Mouse (Mus musculus) CD8-positive naive resting alpha-beta T cell, adult 2 months (primary cell): ENCODE measurements at regions not wholly inside any gene's neighbourhood (a gene's known extent, or its start where the extent isn't known, plus 50 kb on each side); places are given as distances from the start of the nearest gene placed in this dataset.
"Not testable (repeated sequence)": the region's sequence is repeated elsewhere in the genome, so short reads cannot be mapped to it uniquely, and the experiment has no call there.

Experiments
- DNase-seq, 2 experiments: peaks; one replicate each; pipeline ENCODE4 v3.0.0; 2022; ENCODE audit warnings: low read depth in 2 of 2, low spot score in 2 of 2

DNA sequence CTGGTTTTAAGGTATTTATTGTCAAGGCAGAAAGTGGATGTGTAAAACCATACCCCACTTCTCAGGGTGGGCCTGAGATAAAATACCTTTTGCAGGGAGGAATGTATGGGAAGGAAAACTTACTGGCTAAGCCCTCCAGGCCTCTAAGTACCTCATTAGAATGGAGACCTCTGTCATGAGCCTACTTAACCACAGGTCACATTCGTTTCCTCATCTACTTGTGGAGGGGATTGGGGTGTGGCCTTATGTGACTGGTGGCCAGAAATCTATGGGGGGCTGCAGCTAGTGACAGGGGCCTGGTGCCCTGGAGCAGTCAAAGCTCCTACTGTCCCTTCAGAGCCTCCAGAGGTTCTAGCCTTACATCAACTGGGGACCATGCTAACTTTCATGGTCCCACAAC lies 1020.0 kb downstream of the Adam6a start:
- no peak for DNase-seq

DNA sequence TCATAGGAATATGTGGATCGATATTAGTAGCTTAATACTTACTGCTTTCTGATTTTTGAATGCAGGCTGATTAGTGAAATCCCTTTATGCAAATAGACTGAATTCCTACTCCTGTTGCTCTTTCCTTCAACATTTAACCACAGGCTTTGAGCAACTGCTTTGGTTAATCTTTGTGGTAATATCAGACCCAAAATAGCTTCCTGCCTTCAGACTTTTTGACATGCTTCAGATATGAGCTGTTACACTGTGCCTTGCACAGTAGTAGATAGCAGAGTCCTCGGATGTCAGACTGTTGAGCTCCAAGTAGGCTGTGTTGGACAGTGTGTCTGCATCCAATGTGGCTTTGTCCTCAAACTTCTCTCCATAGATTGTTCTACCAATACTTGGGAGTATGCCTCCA lies 1020.6 kb downstream of the Adam6a start:
- DNase-seq = no peak

DNA sequence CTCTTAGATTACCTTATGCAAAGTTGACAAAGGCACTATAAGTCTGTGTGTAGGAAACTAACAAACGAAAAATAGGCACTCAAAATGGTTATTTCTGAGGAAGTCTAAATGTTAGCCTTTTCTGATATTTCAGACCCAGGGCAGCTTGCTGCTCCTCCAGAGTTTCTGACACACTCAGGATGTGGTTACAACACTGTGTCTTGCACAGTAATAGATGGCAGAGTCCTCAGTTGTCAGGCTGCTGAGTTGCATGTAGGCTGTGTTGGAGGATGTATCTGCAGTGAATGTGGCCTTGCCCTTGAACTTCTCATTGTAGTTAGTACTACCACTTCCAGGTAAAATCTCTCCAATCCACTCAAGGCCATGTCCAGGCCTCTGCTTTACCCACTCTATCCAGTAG lies 1039.7 kb downstream of the Adam6a start:
- no peak for DNase-seq

DNA sequence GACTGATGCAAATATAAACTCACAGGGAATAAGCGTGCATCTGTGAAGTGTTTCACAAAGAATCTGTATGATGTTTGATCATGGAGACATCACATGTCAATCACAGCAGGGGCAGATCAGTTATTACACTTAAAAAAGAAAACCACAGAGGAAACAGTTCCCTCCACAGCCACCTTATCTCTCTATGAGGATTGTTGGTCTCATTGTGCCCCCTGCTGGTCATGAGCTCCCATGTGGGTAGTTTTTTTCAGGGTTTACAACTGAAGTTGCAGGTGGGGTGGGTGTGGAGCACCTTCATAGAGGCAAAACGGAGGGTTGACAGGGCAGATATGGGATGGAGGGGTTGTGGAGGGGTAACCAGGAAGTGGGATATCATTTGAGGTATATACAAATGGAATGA lies 1043.5 kb downstream of the Adam6a start:
- peak; percentile 56 to 83 for DNase-seq

DNA sequence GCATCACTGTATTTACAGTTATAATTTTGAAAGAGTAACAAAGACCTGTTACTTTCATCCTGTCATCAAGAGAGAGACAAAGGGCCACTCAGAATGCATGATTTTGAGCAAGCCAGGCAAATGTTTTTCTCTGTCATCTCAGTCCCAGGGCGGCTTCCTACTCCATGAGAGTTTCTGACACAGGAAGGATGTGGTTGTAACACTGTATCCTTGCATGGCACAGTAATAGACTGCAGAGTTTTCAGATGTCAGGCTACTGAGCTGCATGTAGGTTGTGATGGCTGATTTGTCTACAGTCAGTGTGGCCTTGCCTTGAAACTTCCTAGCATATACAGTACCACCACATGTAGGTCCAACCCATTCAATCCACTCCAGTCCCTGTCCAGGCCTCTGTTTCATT lies 1054.0 kb downstream of the Adam6a start:
- DNase-seq = peak in 1 of 2 experiments; percentile 29

DNA sequence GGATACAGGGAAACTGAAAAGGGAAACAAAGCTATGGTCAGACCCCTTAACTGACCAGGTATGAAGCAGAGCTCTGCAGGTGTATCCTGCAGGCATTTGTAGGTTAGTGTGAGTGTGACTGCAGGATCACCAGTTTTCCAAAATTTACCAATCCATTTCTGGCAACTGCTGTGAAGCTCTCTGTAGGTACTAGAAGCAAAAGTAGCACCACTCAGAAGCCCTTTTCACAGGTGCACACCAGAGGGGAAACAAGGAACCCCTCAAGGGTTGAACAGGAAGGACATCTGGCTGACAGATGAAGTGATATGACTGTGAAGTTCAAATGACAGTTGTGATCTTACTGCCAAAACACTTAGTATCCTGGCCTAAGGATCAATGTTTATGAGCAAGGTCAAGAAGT lies 1065.5 kb downstream of the Adam6a start:
- no peak for DNase-seq

- peak in 1 of 2 experiments; percentile 46 for DNase-seq
These were observed 1068.4 kb downstream of the Adam6a start for GRCm38 (mm10) chr12:114612108-114612507.

DNA sequence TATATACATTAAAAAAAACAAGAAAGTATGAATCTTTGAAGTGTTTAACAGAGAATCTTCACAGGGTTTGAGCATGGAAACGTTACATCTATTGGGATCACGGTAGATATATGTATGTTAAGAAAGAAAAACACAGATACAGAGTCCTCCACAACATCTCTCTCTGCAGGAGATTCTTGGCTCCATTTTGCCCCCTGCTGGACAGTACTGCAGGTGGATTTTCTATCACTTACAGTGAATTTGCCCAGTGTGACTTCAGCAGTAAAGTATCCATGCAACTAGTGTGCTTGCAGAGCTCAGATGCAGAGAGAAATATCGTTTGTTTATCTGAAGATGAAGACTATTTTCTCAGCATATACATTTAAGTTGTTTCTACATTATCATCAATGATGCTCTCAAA lies 1071.5 kb downstream of the Adam6a start:
- peak in 1 of 2 experiments; percentile 54 for DNase-seq

DNA sequence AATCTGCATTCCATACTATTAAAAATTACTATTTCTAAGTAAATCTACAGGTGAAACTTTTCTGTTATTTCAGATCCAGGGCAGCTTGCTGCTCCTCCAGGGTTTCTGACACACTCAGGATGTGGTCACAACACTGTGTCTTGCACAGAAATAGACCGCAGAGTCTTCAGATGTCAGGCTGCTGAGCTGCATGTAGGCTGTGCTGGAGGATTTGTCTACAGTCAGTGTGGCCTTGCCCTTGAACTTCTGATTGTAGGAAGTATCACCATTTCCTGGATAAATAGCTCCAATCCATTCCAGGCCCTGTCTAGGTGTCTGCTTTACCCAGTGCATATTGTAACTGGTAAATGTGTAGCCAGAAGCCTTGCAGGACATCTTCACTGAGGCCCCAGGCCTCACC lies 1072.0 kb downstream of the Adam6a start:
- DNase-seq = peak; percentile 43 to 57

GRCm38 (mm10) chr12:114641089-114641488 lies 1097.4 kb downstream of the Adam6a start:
- no peak for DNase-seq

DNA sequence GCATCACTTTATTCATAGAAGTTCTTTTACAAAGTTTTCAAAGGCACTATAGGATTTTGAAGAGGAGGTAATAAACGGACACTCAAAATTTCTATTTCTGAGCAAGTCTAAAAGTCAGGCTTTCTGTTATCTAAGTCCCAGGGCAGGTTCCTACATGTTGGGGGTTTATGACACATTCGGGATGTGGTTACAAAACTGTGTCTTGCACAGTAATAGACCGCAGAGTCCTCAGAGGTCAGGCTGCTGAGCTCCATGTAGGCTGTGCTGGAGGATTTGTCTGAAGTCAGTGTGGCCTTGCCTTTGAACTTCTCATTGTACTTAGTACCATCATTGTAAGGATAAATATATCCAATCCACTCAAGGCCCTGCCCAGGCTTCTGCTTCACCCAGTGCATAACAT lies 1102.7 kb downstream of the Adam6a start:
- DNase-seq = no peak

DNA sequence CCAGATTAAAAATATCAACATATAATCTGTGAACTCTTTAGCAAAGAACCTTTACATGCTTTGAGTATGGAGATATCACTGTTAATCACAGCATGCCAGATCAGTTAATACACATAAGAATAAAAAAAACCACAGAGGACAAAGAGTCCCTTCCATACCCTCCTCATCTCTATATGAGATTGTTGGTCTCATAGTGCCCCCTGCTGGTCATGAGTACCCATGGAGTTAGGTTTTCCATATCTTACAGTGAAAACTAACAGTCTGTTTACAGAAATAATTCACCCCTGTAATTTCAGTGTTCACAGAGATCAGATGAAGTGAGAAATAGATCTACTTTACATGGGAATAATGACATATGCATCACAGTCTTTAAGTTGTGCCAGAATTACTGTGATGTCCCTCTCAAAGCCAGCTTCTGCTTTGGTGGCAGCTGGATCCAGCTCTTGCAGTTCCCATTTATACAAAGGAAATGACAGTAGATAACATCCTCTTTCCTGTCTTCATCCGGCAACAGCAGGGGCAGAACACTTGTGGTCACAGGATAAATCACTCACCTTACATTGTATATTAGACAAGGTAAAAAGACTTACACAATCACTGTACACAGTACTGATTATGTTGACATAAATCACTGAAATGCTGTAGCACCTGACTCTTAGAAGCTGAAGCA lies 1106.9 kb downstream of the Adam6a start:
- DNase-seq = peak; percentile 23 to 41

DNA sequence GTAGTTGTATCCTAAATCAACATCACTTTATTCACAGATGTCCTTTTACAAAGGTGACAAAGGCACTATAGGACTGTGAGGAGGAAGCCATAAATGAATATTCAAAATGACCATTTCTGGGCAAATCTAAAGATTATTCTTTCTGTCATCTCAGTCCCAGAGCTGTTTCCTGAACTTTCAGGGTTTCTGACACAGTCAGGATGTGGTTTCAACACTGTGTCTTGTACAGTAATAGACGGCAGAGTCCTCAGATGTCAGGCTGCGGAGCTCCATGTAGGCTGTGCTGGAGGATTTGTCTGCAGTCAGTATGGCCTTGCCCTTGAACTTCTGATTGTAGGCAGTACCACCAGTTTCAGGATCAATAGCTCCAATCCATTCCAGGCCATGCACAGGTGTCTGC lies 1113.4 kb downstream of the Adam6a start:
- DNase-seq = not testable (repeated sequence)
